Mouse (Mus musculus): Measurements from ENCODE around the gene Kcnip2. TPM values are rescaled to one million over a fixed set of nuclear protein-coding genes. Genes with fewer than 3 reads are reported as not detected.

Gene Kcnip2
- polyA plus RNA-seq, 1 experiment from 2014 or later, result 5.1 TPM

- no peak overlapping the region for H3K9ac ChIP-seq
- H3K4me1 ChIP-seq (replicated peaks), result no peaks in the 10 kb centered on the region
- H3K4me2 ChIP-seq, result no peak overlapping the region
- no peak overlapping the region for H3K4me3 ChIP-seq
- WGBS, result 92% methylated on average over 5 of the region's 5 CpGs
- no peaks in the 10 kb centered on the region for H3K27me3 ChIP-seq
- H3K9me3 ChIP-seq, result no peaks in the 10 kb centered on the region
- H3K36me3 ChIP-seq, result peaks cover 92% of the 10 kb centered on the region
- no peak for ATAC-seq (ENCODE audit: low FRiP score)
- H3K27ac ChIP-seq, result no peak overlapping the region
Measured at GRCm38 (mm10) chr19:45758671-45759070, 57.2 kb downstream of the Kcnip2 start.

GRCm38 (mm10) chr19:45753551-45753950 lies 62.3 kb downstream of the Kcnip2 start:
- H3K9ac ChIP-seq, result no peak overlapping the region
- H3K27ac ChIP-seq, result no peak overlapping the region
- no peak for ATAC-seq (ENCODE audit: low FRiP score)
- peaks cover 9% of the 10 kb centered on the region for H3K4me1 ChIP-seq (replicated peaks)
- H3K4me2 ChIP-seq, result no peak overlapping the region
- WGBS, result 91% methylated on average over 3 of the region's 3 CpGs
- H3K9me3 ChIP-seq, result no peaks in the 10 kb centered on the region
- H3K27me3 ChIP-seq, result no peaks in the 10 kb centered on the region
- H3K4me3 ChIP-seq, result no peak overlapping the region
- H3K36me3 ChIP-seq, result peaks cover 66% of the 10 kb centered on the region

DNA sequence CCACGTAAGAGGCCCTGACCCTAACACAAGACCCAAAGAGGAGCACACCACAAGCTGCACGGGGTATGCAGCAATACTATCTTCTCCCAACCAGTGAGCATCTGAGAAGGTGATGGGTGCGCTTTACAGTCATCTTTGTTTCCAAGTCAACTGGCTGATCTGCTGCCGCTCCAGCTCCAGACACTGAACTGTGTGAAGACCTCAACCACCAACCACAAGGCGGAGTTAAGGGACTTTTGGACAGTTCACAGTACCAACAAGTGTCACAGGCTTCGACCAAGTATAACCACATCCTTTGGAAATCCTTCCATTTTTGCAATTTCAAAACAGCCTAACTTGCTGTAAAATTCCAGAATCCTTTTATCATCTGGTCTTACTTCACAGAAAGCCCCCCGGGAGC lies 64.0 kb downstream of the Kcnip2 start:
- no peak overlapping the region for H3K27ac ChIP-seq
- no peak overlapping the region for H3K4me2 ChIP-seq
- H3K4me1 ChIP-seq (replicated peaks), result peaks cover 18% of the 10 kb centered on the region
- no peak for ATAC-seq (ENCODE audit: low FRiP score)
- no peaks in the 10 kb centered on the region for H3K9me3 ChIP-seq
- H3K9ac ChIP-seq, result no peak overlapping the region
- WGBS, result 94% methylated on average over 7 of the region's 7 CpGs
- no peak overlapping the region for H3K4me3 ChIP-seq
- H3K36me3 ChIP-seq, result peaks cover 51% of the 10 kb centered on the region
- peaks cover 11% of the 10 kb centered on the region for H3K27me3 ChIP-seq

DNA sequence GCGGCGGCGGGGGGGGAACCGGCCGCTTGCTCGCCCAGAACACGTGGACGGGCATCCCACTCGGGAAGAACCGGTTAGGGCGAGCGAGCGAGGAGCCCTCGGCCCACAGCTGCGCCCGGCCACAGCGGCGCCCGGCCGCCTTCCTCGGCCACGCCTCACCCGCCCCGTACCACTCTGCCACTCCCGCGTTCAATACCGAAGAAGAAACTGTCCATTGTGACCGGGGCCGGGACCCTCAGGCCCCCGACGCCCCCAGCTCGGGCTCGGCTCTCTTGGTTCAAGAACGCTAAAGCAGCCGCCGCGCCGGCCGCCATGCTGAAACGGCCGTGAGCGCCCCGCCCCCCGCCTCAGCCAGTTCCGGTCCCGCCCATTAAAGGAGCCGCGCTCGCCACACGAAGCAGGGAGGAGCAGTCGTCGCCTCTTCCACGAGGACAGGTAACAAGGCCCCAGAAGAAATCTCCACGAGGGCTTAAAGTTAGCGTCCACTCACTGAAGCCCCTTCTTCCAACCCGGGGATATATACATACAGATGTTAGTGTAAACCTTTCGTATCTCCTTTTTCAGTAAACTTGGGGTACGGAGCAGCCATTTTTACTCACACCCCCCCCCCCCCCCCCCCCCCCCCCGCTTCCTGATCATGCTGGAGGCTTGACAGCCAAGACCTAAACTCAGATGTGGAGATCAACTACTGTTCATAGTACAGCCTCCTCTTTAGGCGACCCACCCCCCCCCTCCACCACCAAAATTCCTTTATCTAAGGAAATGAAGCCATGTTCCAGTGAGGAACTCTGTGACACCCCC lies 66.4 kb downstream of the Kcnip2 start, which contains the start of gene Npm3:
TSS of gene Npm3 (minus strand) at position 349 of the 801 bp plus-strand sequence.
- Histone ChIP-seq H3K9ac (peak within 1 kb of the TSS; percentile 87), H3K4me1 (replicated peaks) (peaks cover 30% of the 10 kb centered on the region), H3K36me3 (peaks cover 26% of the 10 kb centered on the region), H3K9me3 (no peaks in the 10 kb centered on the region), H3K27ac (0 out of 2 replicates have a peak within 1 kb of the TSS, but pooled peaks have one; percentile 44), H3K27me3 (peaks cover 35% of the 10 kb centered on the region), H3K4me3 (peak within 1 kb of the TSS; percentile 87), H3K4me2 (peak within 1 kb of the TSS; percentile 96)
- WGBS, result under 1% methylated on average over 58 of the region's 60 CpGs
- peak; percentile 77 for ATAC-seq (ENCODE audit: low FRiP score)

GRCm38 (mm10) chr19:45748691-45749242 lies 67.1 kb downstream of the Kcnip2 start:
- H3K9ac ChIP-seq, result peak overlapping the region; percentile 87
- peak overlapping the region; percentile 87 for H3K4me3 ChIP-seq
- H3K9me3 ChIP-seq, result no peaks in the 10 kb centered on the region
- H3K4me1 ChIP-seq (replicated peaks), result peaks cover 30% of the 10 kb centered on the region
- peaks cover 42% of the 10 kb centered on the region for H3K27me3 ChIP-seq
- no peak overlapping the region for H3K27ac ChIP-seq
- ATAC-seq (ENCODE audit: low FRiP score), result peak; percentile 53
- H3K4me2 ChIP-seq, result peak overlapping the region; percentile 96
- WGBS, result 3% methylated on average over 33 of the region's 33 CpGs
- H3K36me3 ChIP-seq, result peaks cover 20% of the 10 kb centered on the region

DNA sequence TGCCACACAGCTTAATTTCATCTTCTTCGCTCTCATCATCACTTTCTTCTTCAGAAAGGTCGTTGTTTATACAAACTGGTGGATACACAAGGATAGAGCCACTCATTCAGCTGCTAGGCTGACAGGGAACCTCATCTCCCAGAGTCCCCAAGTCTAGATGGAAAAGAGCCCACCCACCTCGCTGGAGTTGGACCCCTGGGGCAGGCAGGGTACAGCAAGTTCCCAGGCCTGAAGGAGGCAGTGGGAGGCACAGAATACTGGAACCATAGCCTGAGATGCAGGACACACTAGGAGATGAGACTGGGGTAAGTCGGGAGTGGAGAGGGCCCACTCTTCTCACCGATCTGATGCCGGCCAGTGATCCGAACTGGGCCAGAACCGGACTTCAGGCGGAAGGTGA lies 67.7 kb downstream of the Kcnip2 start:
- no peak for ATAC-seq (ENCODE audit: low FRiP score)
- Histone ChIP-seq H3K4me3 (peak overlapping the region; percentile 87), H3K36me3 (peaks cover 16% of the 10 kb centered on the region), H3K27ac (no peak overlapping the region), H3K9ac (peak overlapping the region; percentile 87), H3K27me3 (peaks cover 48% of the 10 kb centered on the region), H3K9me3 (no peaks in the 10 kb centered on the region), H3K4me1 (replicated peaks) (peaks cover 30% of the 10 kb centered on the region), H3K4me2 (peak overlapping the region; percentile 96)
- 58% methylated on average over 9 of the region's 9 CpGs for WGBS

GRCm38 (mm10) chr19:45747028-45747867 lies 68.6 kb downstream of the Kcnip2 start:
- Histone ChIP-seq H3K36me3 (peaks cover 8% of the 10 kb centered on the region), H3K4me1 (replicated peaks) (peaks cover 39% of the 10 kb centered on the region), H3K27me3 (peaks cover 57% of the 10 kb centered on the region), H3K9me3 (no peaks in the 10 kb centered on the region), H3K4me3 (no peak overlapping the region), H3K9ac (no peak overlapping the region), H3K4me2 (no peak overlapping the region), H3K27ac (no peak overlapping the region)
- ATAC-seq (ENCODE audit: low FRiP score), result no peak
- WGBS, result 35% methylated on average over 11 of the region's 11 CpGs

GRCm38 (mm10) chr19:45746153-45747020 lies 69.5 kb downstream of the Kcnip2 start:
- ATAC-seq (ENCODE audit: low FRiP score), result no peak
- peaks cover under 1% of the 10 kb centered on the region for H3K36me3 ChIP-seq
- H3K27ac ChIP-seq, result no peak overlapping the region
- H3K4me1 ChIP-seq (replicated peaks), result peaks cover 46% of the 10 kb centered on the region
- no peaks in the 10 kb centered on the region for H3K9me3 ChIP-seq
- H3K4me2 ChIP-seq, result no peak overlapping the region
- peaks cover 66% of the 10 kb centered on the region for H3K27me3 ChIP-seq
- 7% methylated on average over 29 of the region's 29 CpGs for WGBS
- no peak overlapping the region for H3K4me3 ChIP-seq
- no peak overlapping the region for H3K9ac ChIP-seq

DNA sequence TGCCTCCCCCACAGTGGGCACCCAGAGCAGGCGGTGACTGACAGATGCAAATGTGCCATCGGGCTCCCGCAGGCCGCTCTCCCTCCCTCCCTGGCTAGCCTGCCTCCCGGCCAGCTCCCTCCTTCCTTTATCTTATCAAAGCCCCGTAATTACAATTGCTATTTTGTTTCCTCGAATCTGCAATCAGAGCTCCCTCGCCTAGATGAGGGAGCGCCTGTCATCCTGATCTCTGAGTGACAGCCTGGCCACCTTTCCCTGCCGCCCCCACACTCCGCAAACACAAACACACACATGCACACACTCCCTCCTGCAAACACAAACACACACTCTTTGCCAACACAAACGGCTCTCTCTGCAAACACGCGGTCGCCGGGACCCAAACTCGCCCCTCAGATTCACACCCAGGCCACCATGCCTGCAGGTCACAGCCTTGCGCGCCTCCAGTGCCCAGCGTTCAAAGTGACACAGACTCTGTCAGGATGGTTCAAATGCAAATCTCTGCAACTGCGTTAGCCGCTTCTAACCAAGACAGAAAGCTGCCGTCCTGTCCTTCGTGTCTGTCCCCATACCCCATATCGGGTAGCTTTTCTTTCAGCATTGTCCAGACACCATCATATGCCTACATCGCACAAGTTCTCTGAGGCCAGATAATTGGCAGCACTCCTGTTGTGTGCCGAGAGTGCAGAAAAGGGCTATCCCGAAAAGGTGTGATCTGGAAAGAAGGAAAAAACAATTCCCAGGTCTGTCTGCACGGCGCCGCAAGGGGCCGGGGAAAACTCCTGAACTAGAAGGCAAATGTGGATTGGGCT lies 70.3 kb downstream of the Kcnip2 start:
- Histone ChIP-seq H3K4me1 (replicated peaks) (peaks cover 49% of the 10 kb centered on the region), H3K9ac (0 out of 2 replicates have a peak overlapping the region, but pooled peaks have one; percentile 30), H3K4me3 (peak overlapping the region; percentile 5; the same call in 1 of the 2 replicates), H3K9me3 (no peaks in the 10 kb centered on the region), H3K36me3 (no peaks in the 10 kb centered on the region), H3K4me2 (no peak overlapping the region), H3K27me3 (peaks cover 74% of the 10 kb centered on the region), H3K27ac (no peak overlapping the region)
- WGBS, result 2% methylated on average over 32 of the region's 32 CpGs
- no peak for ATAC-seq (ENCODE audit: low FRiP score)

GRCm38 (mm10) chr19:45743619-45744018 lies 72.2 kb downstream of the Kcnip2 start:
- no peak for ATAC-seq (ENCODE audit: low FRiP score)
- H3K9ac ChIP-seq, result no peak overlapping the region
- H3K4me3 ChIP-seq, result no peak overlapping the region
- no peaks in the 10 kb centered on the region for H3K9me3 ChIP-seq
- peaks cover 40% of the 10 kb centered on the region for H3K4me1 ChIP-seq (replicated peaks)
- peaks cover 93% of the 10 kb centered on the region for H3K27me3 ChIP-seq
- WGBS, result 15% methylated on average over 7 of the region's 7 CpGs
- H3K4me2 ChIP-seq, result no peak overlapping the region
- no peaks in the 10 kb centered on the region for H3K36me3 ChIP-seq
- no peak overlapping the region for H3K27ac ChIP-seq
